Mouse (Mus musculus): ENCODE measurements around the gene Baz2b.

The Baz2b gene

GRCm38 (mm10) chr2:60132269-60133042 lies 77.2 kb downstream of the Baz2b start:
- no peak for DNase-seq (ENCODE audit: low spot score in 2 of 2)

- DNase-seq (ENCODE audit: low spot score in 2 of 2) = no peak
Observed at GRCm38 (mm10) chr2:60128631-60129030, 81.0 kb downstream of the Baz2b start.

- DNase-seq (ENCODE audit: low spot score in 2 of 2) = no peak
Observed at GRCm38 (mm10) chr2:60126831-60127230, 82.8 kb downstream of the Baz2b start.

GRCm38 (mm10) chr2:60126292-60126691 lies 83.3 kb downstream of the Baz2b start:
- DNase-seq (ENCODE audit: low spot score in 2 of 2) = no peak

- peak in 1 of 2 experiments; percentile 47 for DNase-seq (ENCODE audit: low spot score in 2 of 2)
Observed at GRCm38 (mm10) chr2:60125049-60126004, 84.3 kb downstream of the Baz2b start.

- peak in 1 of 2 experiments; percentile 33 for DNase-seq (ENCODE audit: low spot score in 2 of 2)
Observed at GRCm38 (mm10) chr2:60124648-60125048, 85.0 kb downstream of the Baz2b start.

- no peak for DNase-seq (ENCODE audit: low spot score in 2 of 2)
Observed at GRCm38 (mm10) chr2:60123911-60124647, 85.6 kb downstream of the Baz2b start.

- DNase-seq (ENCODE audit: low spot score in 2 of 2) = no peak
Observed at GRCm38 (mm10) chr2:60123061-60123874, 86.4 kb downstream of the Baz2b start.

GRCm38 (mm10) chr2:60122188-60122587 lies 87.5 kb downstream of the Baz2b start:
- no peak for DNase-seq (ENCODE audit: low spot score in 2 of 2)

- no peak for DNase-seq (ENCODE audit: low spot score in 2 of 2)
Observed at GRCm38 (mm10) chr2:60120681-60121080, 89.0 kb downstream of the Baz2b start.

- DNase-seq (ENCODE audit: low spot score in 2 of 2) = no peak
Observed at GRCm38 (mm10) chr2:60118684-60119558, 90.7 kb downstream of the Baz2b start.

GRCm38 (mm10) chr2:60117867-60118266 lies 91.8 kb downstream of the Baz2b start:
- no peak for DNase-seq (ENCODE audit: low spot score in 2 of 2)

GRCm38 (mm10) chr2:60115891-60116554 lies 93.6 kb downstream of the Baz2b start:
- no peak for DNase-seq (ENCODE audit: low spot score in 2 of 2)

- no peak for DNase-seq (ENCODE audit: low spot score in 2 of 2)
Observed at GRCm38 (mm10) chr2:60114901-60115300, 94.7 kb downstream of the Baz2b start.

- DNase-seq (ENCODE audit: low spot score in 2 of 2) = no peak
Observed at GRCm38 (mm10) chr2:60113661-60114560, 95.7 kb downstream of the Baz2b start.

- DNase-seq (ENCODE audit: low spot score in 2 of 2) = peak in 1 of 2 experiments; percentile 30
Observed at GRCm38 (mm10) chr2:60112116-60112515, 97.5 kb downstream of the Baz2b start.

GRCm38 (mm10) chr2:60109001-60109400 lies 100.6 kb downstream of the Baz2b start:
- no peak for DNase-seq (ENCODE audit: low spot score in 2 of 2)

GRCm38 (mm10) chr2:60096625-60097024 lies 113.0 kb downstream of the Baz2b start:
- DNase-seq (ENCODE audit: low spot score in 2 of 2) = no peak
